Mouse (Mus musculus): ENCODE results near the gene Tuba3b.

The Tuba3b gene

GRCm38 (mm10) chr6:145665751-145666150, 50.2 kb downstream of the Tuba3b start:
- no peak for DNase-seq (ENCODE audit: extremely low spot score)

- no peak for DNase-seq (ENCODE audit: extremely low spot score)
Observed at GRCm38 (mm10) chr6:145667654-145668053, 52.1 kb downstream of the Tuba3b start.

- no peak for DNase-seq (ENCODE audit: extremely low spot score)
Observed at GRCm38 (mm10) chr6:145669596-145670071, 54.1 kb downstream of the Tuba3b start.

All from embryo, embryonic 9.5 days (tissue).